Mouse (Mus musculus) heart, embryonic 15.5 days (tissue): ENCODE measurements at regions not wholly inside any gene's neighbourhood (a gene's known extent, or its start where the extent isn't known, plus 50 kb on each side); places are given as distances from the start of the nearest gene placed in this dataset.

Experiments used
- ATAC-seq: fragments of 200-750 bp; cut with Nextera tagmentation; replicated peaks from 2 replicates; pipeline ENCODE4 v1.8.0; 2017; ENCODE audit warnings: low read depth, moderate TSS enrichment; ENCODE audit not compliant: insufficient number of reproducible peaks, insufficient read depth, low FRiP score
- H3K27ac ChIP-seq: fragments of 300-500 bp; sonication (generic); 2 replicates; pipeline ENCODE4 v1.5.1; 2015; ENCODE audit warnings: mild to moderate bottlenecking, inconsistent platforms
- H3K27me3 ChIP-seq: fragments of 300-500 bp; sonication (generic); 2 replicates; pipeline ENCODE4 v1.6.1; 2015; ENCODE audit warnings: inconsistent platforms
- H3K36me3 ChIP-seq: fragments of 300-500 bp; sonication (generic); 2 replicates; pipeline ENCODE4 v1.6.1; 2015; ENCODE audit warnings: mild to moderate bottlenecking, inconsistent platforms
- H3K4me1 ChIP-seq: fragments of 300-500 bp; sonication (generic); replicated peaks from 2 replicates; pipeline ENCODE4 v1.6.1; 2015; ENCODE audit warnings: inconsistent platforms
- H3K4me2 ChIP-seq: fragments of 300-500 bp; sonication (generic); 2 replicates; pipeline ENCODE4 v1.6.1; 2015; ENCODE audit warnings: inconsistent platforms, mild to moderate bottlenecking, moderate library complexity
- H3K4me3 ChIP-seq: fragments of 300-500 bp; sonication (generic); 2 replicates; pipeline ENCODE4 v1.5.1; 2015; ENCODE audit warnings: mild to moderate bottlenecking, inconsistent platforms
- H3K9ac ChIP-seq: fragments of 300-500 bp; sonication (generic); 2 replicates; pipeline ENCODE4 v1.6.1; 2015; ENCODE audit warnings: mild to moderate bottlenecking, inconsistent platforms
- H3K9me3 ChIP-seq: fragments of 300-500 bp; sonication (generic); replicated peaks from 2 replicates; pipeline ENCODE4 v1.6.1; 2016; ENCODE audit warnings: inconsistent platforms
- WGBS: fragments of 180-500 bp; shearing (Covaris S2); methylation state at CpG from one replicate; pipeline ENCODE4 v1.1.7; 2015; ENCODE audit warnings: mixed read lengths; 5-methylcytosine and 5-hydroxymethylcytosine counted together

GRCm38 (mm10) chr12:70768745-70769144 is 56.6 kb upstream of the Frmd6 start:
- Histone ChIP-seq H3K4me2 (no peak overlapping the region), H3K4me3 (no peak overlapping the region), H3K36me3 (no peaks in the 10 kb centered on the region), H3K9me3 (no peaks in the 10 kb centered on the region), H3K9ac (no peak overlapping the region), H3K27me3 (no peaks in the 10 kb centered on the region), H3K4me1 (no peaks in the 10 kb centered on the region), H3K27ac (no peak overlapping the region)
- 83% methylated on average over 9 of the region's 9 CpGs for WGBS
- ATAC-seq = no peak

DNA sequence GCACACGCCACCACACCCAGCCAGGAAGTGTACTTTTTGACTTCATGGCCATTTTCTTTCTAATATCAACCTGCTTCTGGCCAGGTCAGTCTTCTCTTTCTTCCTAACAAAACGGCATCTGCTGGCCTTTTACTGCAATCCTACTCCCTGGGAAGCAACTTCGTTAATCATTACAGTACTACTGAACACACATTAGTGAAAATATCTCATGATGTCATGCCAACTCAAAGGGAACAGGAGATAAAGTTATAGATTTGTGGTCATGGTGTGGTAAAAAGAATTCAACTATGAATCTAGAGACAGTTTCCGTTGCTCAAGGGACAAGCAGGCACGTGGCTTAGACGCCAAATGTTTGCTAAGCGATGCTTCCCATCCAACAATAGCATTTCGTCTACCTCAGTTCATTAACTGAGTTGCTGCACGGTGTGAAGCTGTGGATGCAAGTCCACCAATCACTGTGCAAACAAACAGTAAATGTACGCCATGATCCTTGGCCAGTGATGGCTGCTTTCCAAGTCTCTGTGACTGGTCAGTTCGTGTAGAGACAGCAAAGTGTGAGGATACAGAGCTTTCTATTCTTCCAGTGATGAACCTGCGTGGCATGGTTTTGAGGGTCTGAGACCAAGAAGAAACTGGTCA is 55.7 kb upstream of the Frmd6 start:
- 85% methylated on average over 12 of the region's 12 CpGs for WGBS
- H3K9ac ChIP-seq = no peak overlapping the region

DNA sequence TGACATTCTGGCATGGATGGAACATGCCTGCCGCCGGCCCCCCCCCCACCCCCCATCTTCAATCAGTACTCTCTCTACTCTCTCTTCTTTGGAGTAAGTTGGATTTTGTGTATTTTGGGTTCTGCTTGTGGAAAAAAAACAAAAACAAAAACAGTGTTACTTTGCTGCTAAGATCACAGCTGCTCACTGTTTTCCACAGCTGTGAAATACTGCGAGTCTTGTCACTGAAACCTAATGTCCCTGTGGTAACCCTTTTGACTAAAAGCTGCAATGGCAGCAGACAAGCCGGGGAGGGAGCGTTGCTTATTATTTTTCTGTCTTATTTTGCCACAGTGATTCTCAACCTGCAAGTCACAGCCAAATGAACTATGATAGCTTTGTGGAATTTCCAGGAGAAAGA is 51.3 kb upstream of the Frmd6 start:
- Histone ChIP-seq H3K27ac (no peak overlapping the region), H3K4me1 (peaks cover 29% of the 10 kb centered on the region), H3K36me3 (no peaks in the 10 kb centered on the region), H3K9ac (no peak overlapping the region), H3K9me3 (no peaks in the 10 kb centered on the region), H3K4me3 (no peak overlapping the region), H3K4me2 (no peak overlapping the region), H3K27me3 (no peaks in the 10 kb centered on the region)
- WGBS = 79% methylated on average over 5 of the region's 5 CpGs
- no peak for ATAC-seq

More for the DNA sequence above, 55.7 kb upstream of the Frmd6 start:
- no peak for ATAC-seq
- peaks cover 4% of the 10 kb centered on the region for H3K4me1 ChIP-seq
- H3K27ac ChIP-seq = no peak overlapping the region
- no peak overlapping the region for H3K4me3 ChIP-seq
- H3K27me3 ChIP-seq = no peaks in the 10 kb centered on the region
- H3K9me3 ChIP-seq = no peaks in the 10 kb centered on the region
- H3K4me2 ChIP-seq = no peak overlapping the region
- H3K36me3 ChIP-seq = no peaks in the 10 kb centered on the region

- H3K27me3 ChIP-seq = no peaks in the 10 kb centered on the region
- H3K4me1 ChIP-seq = peaks cover 29% of the 10 kb centered on the region
- no peak for ATAC-seq
- H3K36me3 ChIP-seq = no peaks in the 10 kb centered on the region
- H3K4me3 ChIP-seq = no peak overlapping the region
- H3K9ac ChIP-seq = no peak overlapping the region
- no peaks in the 10 kb centered on the region for H3K9me3 ChIP-seq
- no peak overlapping the region for H3K27ac ChIP-seq
- no peak overlapping the region for H3K4me2 ChIP-seq
- 82% methylated on average over 8 of the region's 8 CpGs for WGBS
Observed at GRCm38 (mm10) chr12:70774816-70775591, 50.3 kb upstream of the Frmd6 start.
